Comparison of ENCODE assay signal across 8 mouse cellular contexts in genomic region chr1:38512258-38513081, GRCm38 (mm10).
DNase-seq lines count a peak whose midpoint lies in the region.

No protein-coding gene starts in this region.

- peak; percentile 16 for DNase-seq in frontal cortex, postnatal 36 days (ENCODE audit: low spot score in 2 of 2)
- no peak for DNase-seq in frontal cortex, postnatal 25 days (ENCODE audit: low spot score in 2 of 2)
- DNase-seq in 3T3-L1 (ENCODE audit: low read depth, low spot score) = peak; percentile 9
- peak; percentile 78 for DNase-seq in forelimb bud, embryonic 11.5 days (ENCODE audit: low read depth, low spot score)
- peak; percentile 34 for DNase-seq in layer of hippocampus, postnatal 14 days (ENCODE audit: low spot score in 2 of 2)
- no peak for DNase-seq in adrenal gland, adult 2 months
- no peak for DNase-seq in cerebellum, postnatal 36 days
- no peak for DNase-seq in retina, embryonic 14.5 days (ENCODE audit: low spot score)

Comparison
In these comparisons a context has a peak if more than half of its experiments do, and no peak if none do; other contexts are left out.
1. DNase-seq: peak in frontal cortex, postnatal 36 days (2 of 2), 3T3-L1 (single experiment), forelimb bud, embryonic 11.5 days (single experiment) and layer of hippocampus, postnatal 14 days (2 of 2); none in frontal cortex, postnatal 25 days (0 of 2), adrenal gland, adult 2 months (single experiment), cerebellum, postnatal 36 days (0 of 2) and retina, embryonic 14.5 days (single experiment).